Mouse (Mus musculus): ENCODE data around the gene Chst14. TPM values are rescaled to one million over a fixed set of nuclear protein-coding genes. Genes with fewer than 3 reads are reported as not detected.

The Chst14 gene
- polyA plus RNA-seq (2012; rRNA removed) = 19.9 and 20.7 TPM in 2 replicates

- peak; percentile 62 for DNase-seq (ENCODE audit: low spot score)
Observed at GRCm38 (mm10) chr2:118926361-118926997, at the start of gene Chst14. TSS of gene Chst14 (plus strand) at chr2:118926496.

GRCm38 (mm10) chr2:118881019-118881418 is 45.3 kb upstream of the Chst14 start:
- DNase-seq (ENCODE audit: low spot score) = no peak

- no peak for DNase-seq (ENCODE audit: low spot score)
Observed at GRCm38 (mm10) chr2:118881956-118882355, 44.3 kb upstream of the Chst14 start.

DNA sequence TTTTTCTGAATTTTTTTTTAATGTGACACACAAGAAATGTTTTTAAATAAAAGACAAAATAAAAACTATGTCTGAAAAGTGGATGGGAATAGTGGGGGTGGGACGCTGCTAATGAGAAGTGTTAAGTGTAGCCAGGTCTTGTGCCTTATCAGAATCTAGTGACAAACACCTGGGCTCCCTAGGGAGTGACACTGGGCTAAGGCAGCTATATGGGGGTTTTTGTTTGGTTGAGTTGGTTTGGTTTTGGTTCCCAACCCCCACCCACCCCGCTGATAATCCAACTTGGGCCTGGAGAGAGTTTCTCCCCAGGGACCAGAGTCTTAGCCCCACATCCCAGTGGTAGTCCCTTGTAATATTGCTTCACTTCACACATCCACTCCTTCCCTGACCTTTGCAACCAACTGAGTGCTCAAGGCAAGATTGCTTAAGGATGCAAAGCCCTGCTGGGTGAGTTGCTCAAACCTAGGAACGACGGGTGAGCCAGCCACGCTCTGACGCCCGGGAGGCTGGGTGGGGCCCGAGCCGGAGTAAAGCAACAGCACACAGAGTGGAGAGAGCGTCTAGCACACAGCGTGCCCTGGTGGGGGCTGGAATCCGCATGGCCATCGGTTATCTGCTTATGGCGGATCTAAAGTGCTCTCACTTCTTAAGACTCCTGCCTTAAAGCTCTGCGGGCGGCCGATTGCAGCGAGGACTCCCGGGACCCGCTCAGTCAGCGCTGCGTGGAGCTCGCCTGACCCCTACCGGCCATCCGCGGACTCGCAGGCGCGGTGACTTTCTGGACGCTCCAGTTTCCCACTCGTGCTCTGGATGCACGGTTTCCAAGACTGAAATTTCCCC is 43.2 kb upstream of the Chst14 start:
- peak; percentile 88 for DNase-seq (ENCODE audit: low spot score)

- no peak for DNase-seq (ENCODE audit: low spot score)
Observed at GRCm38 (mm10) chr2:118887440-118887839, 38.9 kb upstream of the Chst14 start.

- DNase-seq (ENCODE audit: low spot score) = no peak
Observed at GRCm38 (mm10) chr2:118887845-118888548, 38.3 kb upstream of the Chst14 start.

GRCm38 (mm10) chr2:118891173-118891572 is 35.1 kb upstream of the Chst14 start:
- DNase-seq (ENCODE audit: low spot score) = no peak

DNA sequence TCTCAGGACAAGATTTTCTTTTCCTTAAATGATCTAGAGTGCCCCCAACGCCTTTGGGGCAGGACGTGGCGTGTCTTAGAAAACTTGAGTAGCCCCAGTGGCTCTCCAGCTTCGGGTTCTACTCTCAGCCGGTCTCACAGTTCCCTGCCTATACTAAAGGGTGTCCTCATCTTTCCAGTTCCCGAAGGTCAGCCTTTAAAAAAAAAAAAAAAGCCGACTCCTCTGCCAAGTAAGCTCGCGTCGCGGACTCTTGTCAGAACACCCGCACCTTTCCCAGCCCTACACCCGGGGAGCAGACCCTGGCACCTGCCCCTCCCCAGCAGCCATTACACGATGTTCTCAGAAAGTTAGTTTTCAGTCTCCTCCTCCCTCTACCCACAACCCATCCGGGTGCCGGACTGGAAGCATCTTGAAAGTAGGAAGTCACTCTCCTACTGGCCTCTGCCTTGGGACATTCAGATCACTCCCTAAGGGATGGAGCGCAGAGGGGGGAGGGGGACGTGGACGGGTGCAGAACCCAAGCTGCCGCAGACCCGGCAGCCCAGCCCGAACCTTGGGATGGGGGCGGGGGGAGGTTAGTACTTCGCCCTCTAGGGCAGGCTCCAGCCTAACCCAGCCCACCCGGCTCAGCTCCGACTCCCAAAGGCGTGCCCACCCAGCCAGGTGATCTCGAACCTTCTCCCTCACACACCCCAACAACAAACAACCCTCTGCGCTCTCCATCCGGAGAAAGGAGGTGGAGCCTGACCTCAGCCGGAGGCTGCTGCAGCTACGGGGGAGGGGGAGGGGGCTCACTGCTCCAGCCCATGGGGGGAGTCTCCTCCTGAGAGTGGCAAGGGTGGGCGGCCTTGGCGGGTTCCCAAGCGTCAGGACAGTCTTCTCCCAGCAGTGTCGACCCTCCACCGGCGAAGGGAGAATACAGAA is 30.0 kb upstream of the Chst14 start:
- no peak for DNase-seq (ENCODE audit: low spot score)

- DNase-seq (ENCODE audit: low spot score) = no peak
Observed at GRCm38 (mm10) chr2:118896914-118897291, 29.4 kb upstream of the Chst14 start.

DNA sequence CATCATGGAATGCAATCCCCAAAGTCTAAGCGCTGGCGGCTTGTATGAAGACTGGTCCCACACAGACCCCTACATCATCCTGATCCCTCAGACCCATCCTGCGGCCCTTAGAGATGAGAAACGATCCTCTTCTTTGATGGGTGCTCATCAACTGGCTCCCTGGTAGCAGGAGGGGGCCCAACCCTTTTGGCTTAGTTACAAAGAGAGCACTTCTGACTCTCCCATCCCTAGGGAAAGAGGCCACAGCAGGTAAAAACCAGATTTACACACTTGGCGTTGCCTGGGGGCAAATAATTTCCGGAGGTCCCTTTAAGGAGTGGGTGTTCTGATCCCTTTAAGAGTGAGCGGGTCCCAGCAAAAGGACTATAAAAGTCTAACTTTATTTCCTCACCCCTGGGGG is 28.9 kb upstream of the Chst14 start:
- no peak for DNase-seq (ENCODE audit: low spot score)

GRCm38 (mm10) chr2:118897808-118898207 is 28.5 kb upstream of the Chst14 start:
- no peak for DNase-seq (ENCODE audit: low spot score)

- no peak for DNase-seq (ENCODE audit: low spot score)
Observed at GRCm38 (mm10) chr2:118898771-118899170, 27.5 kb upstream of the Chst14 start.

- DNase-seq (ENCODE audit: low spot score) = no peak
Observed at GRCm38 (mm10) chr2:118899306-118899705, 27.0 kb upstream of the Chst14 start.

DNA sequence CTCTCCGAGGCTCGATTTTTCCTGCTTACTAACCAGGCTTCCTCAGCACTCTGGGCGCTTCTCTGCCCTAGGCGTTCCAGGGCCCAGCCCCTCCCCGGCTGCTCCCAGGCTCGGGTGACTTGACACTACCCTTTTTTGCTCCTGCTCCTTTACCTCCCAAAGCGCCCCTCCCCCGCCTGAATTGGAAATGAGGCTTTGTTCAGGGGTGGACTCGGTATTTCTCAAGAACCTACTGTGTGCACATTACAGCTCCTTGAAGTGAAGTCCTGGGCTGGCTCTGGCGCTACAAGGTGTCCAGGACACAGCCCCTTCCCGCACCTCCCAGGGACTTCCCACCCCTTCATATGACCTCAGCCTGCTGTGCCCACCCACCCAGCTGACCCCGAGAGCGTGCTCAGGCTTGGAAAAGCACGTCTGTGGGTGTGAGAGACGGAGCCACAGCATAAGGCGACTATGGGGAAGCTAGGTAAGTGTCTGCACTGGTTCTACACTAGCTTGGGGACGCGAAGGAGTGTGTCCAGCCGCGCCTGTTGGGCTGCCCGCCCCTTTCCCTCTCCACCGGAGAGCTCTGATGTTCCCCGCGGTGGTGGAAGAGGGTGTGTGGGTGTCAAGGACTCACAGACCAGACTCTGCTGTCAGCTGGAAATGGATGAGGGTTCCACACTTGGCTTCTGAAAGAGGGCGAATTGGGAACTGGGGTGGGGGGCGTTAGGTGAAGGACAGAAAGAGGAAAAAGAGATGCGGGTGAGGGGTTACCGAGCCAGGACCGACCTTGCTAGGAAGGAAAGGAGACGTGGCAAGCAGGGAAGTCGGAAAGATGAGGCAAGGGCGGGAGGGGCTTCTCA is 26.1 kb upstream of the Chst14 start, which contains the start of gene Bahd1:
Gene Bahd1, plus strand, starts transcription at position 397 of the 845 bp plus-strand sequence.
- DNase-seq (ENCODE audit: low spot score) = no peak

- DNase-seq (ENCODE audit: low spot score) = no peak
Observed at GRCm38 (mm10) chr2:118900826-118901140, 25.5 kb upstream of the Chst14 start.

DNA sequence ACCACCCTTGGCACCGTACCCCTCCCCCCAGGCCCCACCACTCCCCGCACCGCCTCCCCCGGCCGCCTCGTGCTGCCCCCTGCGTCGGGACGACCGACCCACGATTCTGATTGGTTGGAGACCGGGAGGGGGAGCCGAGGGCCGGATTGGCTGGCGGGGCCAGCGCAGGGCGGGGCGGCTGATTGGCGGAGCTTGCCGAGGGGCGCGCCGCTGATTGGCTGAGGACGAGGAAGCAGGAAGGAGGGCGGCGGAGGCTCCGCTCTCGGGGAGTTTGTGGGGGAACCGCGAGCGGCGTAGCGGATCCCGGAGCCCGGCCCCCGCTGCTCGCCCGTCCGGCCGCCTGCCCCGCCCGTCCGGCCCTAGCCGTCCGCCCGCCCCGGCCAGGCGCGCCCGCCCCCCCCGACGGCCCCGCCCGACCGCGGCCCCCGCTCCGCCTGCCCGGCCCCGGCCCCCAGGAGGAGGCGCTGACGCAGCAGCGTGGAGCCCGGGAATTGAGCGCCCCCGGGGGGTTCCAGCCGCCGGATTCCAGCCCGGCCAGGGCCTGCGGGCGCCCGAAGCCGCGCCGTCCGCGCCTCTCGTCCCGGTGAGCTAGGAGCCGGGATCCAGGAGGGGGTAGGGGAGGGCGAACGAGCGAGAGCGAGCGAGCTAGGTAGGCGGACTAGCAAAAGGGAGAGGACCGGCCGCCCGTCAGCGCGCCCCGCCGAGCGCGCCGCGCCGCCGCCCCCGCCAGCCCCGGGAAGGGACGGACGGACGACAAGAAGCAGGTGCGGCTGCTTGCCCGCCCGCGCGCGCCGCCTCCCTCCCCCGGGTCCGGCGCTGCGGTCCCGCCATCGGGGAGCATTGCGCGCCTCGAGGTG is 24.9 kb upstream of the Chst14 start:
- peak; percentile 98 for DNase-seq (ENCODE audit: low spot score)

- DNase-seq (ENCODE audit: low spot score) = peak; percentile 63
Observed at GRCm38 (mm10) chr2:118902051-118903025, 24.0 kb upstream of the Chst14 start.

- no peak for DNase-seq (ENCODE audit: low spot score)
Observed at GRCm38 (mm10) chr2:118903333-118903741, 23.0 kb upstream of the Chst14 start.
